Mouse (Mus musculus) intestine, embryonic 15.5 days (tissue): ENCODE results near the gene Rgs6. TPM values are rescaled to one million over a fixed set of nuclear protein-coding genes. Genes with fewer than 3 reads are reported as not detected.

Experiments
- ATAC-seq: fragments of 200-750 bp; cut with Nextera tagmentation; 2 replicates; pipeline ENCODE4 v1.8.0; 2017; ENCODE audit warnings: moderate TSS enrichment, moderate library complexity
- H3K27ac ChIP-seq: fragments of 300-500 bp; sonication (generic); 2 replicates; pipeline ENCODE4 v1.5.1; 2015; ENCODE audit warnings: mild to moderate bottlenecking, inconsistent platforms
- H3K27me3 ChIP-seq: fragments of 300-500 bp; sonication (generic); replicated peaks from 2 replicates; pipeline ENCODE4 v1.6.1; 2015; ENCODE audit warnings: inconsistent platforms
- H3K36me3 ChIP-seq: fragments of 300-500 bp; sonication (generic); 2 replicates; pipeline ENCODE4 v1.6.1; 2015; ENCODE audit warnings: inconsistent platforms
- H3K4me1 ChIP-seq: fragments of 300-500 bp; sonication (generic); replicated peaks from 2 replicates; pipeline ENCODE4 v1.6.1; 2015; ENCODE audit warnings: inconsistent platforms
- H3K4me2 ChIP-seq: fragments of 300-500 bp; sonication (generic); replicated peaks from 2 replicates; pipeline ENCODE4 v1.6.1; 2015; ENCODE audit warnings: mild to moderate bottlenecking, inconsistent platforms
- H3K4me3 ChIP-seq: fragments of 300-500 bp; sonication (generic); replicated peaks from 2 replicates; pipeline ENCODE4 v1.5.1; 2015; ENCODE audit warnings: inconsistent platforms
- H3K9ac ChIP-seq: fragments of 300-500 bp; sonication (generic); 2 replicates; pipeline ENCODE4 v1.6.1; 2015; ENCODE audit warnings: inconsistent platforms
- H3K9me3 ChIP-seq: fragments of 300-500 bp; sonication (generic); 2 replicates; pipeline ENCODE4 v1.6.1; 2016; ENCODE audit warnings: inconsistent platforms
- WGBS: fragments of 180-500 bp; shearing (Covaris S2); methylation state at CpG from one replicate; pipeline ENCODE4 v1.1.7; 2015; 5-methylcytosine and 5-hydroxymethylcytosine counted together
- polyA plus RNA-seq: library from polyadenylated mRNA; unstranded; fragments of >200 nt; fragmentation: Nextera tagmentation; extraction: Ambion mirVana; gene quantifications from 2 replicates; pipeline ENCODE4 v1.2.1, GENCODE M21; 2015

Gene Rgs6
- polyA plus RNA-seq, 1 experiment from 2014 or later, result 1.9 TPM

DNA sequence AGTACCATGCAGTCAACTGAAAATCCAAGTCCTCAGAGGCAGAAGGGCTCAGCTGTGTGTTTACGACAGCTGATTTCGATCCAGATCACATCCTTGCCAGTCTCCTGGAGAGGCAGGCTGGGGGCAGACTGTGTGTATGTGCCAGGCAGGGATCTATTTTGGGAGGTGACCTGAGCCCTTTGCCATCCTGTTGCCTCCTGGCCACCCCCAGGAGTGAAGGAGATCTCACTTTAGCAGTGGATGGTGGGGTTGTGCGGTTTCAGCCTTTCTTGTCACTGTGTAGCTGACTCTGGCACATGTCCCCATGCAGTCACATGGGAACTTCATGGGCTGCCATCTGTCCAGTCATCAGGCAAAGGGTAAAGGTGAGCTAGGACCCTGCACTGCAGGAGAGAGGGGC is 557.0 kb downstream of the Rgs6 start:
- H3K27me3 ChIP-seq, result no peaks in the 10 kb centered on the region
- no peak overlapping the region for H3K27ac ChIP-seq
- no peak for ATAC-seq
- H3K4me1 ChIP-seq, result no peaks in the 10 kb centered on the region
- 77% methylated on average over 3 of the region's 3 CpGs for WGBS
- no peaks in the 10 kb centered on the region for H3K36me3 ChIP-seq
- H3K9ac ChIP-seq, result no peak overlapping the region
- H3K4me2 ChIP-seq, result no peak overlapping the region
- H3K9me3 ChIP-seq, result no peaks in the 10 kb centered on the region
- H3K4me3 ChIP-seq, result no peak overlapping the region

GRCm38 (mm10) chr12:83145902-83146301 is 557.8 kb downstream of the Rgs6 start:
- ATAC-seq, result no peak
- Histone ChIP-seq H3K27ac (no peak overlapping the region), H3K4me2 (no peak overlapping the region), H3K4me1 (no peaks in the 10 kb centered on the region), H3K9me3 (no peaks in the 10 kb centered on the region), H3K27me3 (no peaks in the 10 kb centered on the region), H3K36me3 (no peaks in the 10 kb centered on the region), H3K4me3 (no peak overlapping the region), H3K9ac (no peak overlapping the region)
- 73% methylated on average over 3 of the region's 3 CpGs for WGBS

DNA sequence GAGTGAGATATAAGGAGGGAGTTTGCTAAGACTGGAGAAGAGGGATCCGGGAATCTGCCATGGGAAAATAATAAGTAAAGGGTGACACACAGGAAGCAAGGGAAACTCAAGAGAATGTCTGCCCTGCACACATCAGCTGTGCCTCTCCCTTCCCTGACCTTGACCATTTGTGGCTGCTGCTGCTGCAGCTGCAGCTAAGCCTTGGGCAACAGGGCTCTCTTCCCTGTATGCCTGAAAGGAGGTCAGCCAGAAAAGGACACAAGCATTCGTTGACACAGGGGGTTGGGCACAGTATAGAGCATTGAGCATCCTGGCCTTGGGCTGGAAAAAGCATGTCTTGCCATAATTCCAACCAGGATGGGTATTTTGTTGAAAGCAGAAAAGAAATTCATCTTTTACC is 558.8 kb downstream of the Rgs6 start:
- H3K4me2 ChIP-seq, result no peak overlapping the region
- WGBS, result 66% methylated on average over 2 of the region's 2 CpGs
- no peak overlapping the region for H3K4me3 ChIP-seq
- H3K36me3 ChIP-seq, result no peaks in the 10 kb centered on the region
- no peak for ATAC-seq
- H3K27me3 ChIP-seq, result no peaks in the 10 kb centered on the region
- H3K4me1 ChIP-seq, result no peaks in the 10 kb centered on the region
- no peak overlapping the region for H3K27ac ChIP-seq
- H3K9ac ChIP-seq, result no peak overlapping the region
- H3K9me3 ChIP-seq, result no peaks in the 10 kb centered on the region

DNA sequence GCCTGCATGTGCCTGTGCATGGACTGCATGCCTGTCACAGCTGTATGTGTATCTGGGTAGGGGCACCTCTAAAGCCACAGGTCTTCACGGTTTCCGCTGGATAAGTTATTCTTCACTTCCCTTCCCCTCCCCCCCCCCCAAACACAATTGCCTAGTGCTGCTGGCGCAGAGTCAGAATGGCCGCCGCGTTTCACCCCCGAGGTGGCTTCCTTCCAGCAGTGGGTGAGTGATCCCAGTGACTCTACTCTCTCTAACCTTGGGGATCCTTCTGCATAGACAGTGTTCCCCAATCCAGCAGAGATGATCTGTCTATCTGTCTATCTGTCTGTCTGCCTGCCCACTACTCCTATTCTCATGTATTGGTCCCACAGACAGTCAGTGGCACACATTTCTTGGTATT is 561.9 kb downstream of the Rgs6 start:
- 71% methylated on average over 7 of the region's 7 CpGs for WGBS
- H3K27ac ChIP-seq, result no peak overlapping the region

GRCm38 (mm10) chr12:83150813-83151212 is 562.7 kb downstream of the Rgs6 start:
- H3K4me1 ChIP-seq, result no peaks in the 10 kb centered on the region
- 84% methylated on average over 9 of the region's 9 CpGs for WGBS
- H3K27ac ChIP-seq, result no peak overlapping the region

More for the DNA sequence above, 561.9 kb downstream of the Rgs6 start:
- Histone ChIP-seq H3K4me2 (no peak overlapping the region), H3K4me1 (no peaks in the 10 kb centered on the region), H3K36me3 (no peaks in the 10 kb centered on the region), H3K9ac (no peak overlapping the region), H3K4me3 (no peak overlapping the region), H3K9me3 (no peaks in the 10 kb centered on the region), H3K27me3 (no peaks in the 10 kb centered on the region)
- no peak for ATAC-seq

GRCm38 (mm10) chr12:83151474-83151873 is 563.4 kb downstream of the Rgs6 start:
- no peaks in the 10 kb centered on the region for H3K9me3 ChIP-seq
- WGBS, result 72% methylated on average over 2 of the region's 2 CpGs
- H3K27ac ChIP-seq, result no peak overlapping the region
- H3K36me3 ChIP-seq, result no peaks in the 10 kb centered on the region
- H3K9ac ChIP-seq, result no peak overlapping the region
- no peak overlapping the region for H3K4me3 ChIP-seq
- ATAC-seq, result no peak
- no peaks in the 10 kb centered on the region for H3K27me3 ChIP-seq
- H3K4me2 ChIP-seq, result no peak overlapping the region
- H3K4me1 ChIP-seq, result no peaks in the 10 kb centered on the region

More at GRCm38 (mm10) chr12:83150813-83151212, 562.7 kb downstream of the Rgs6 start:
- no peaks in the 10 kb centered on the region for H3K27me3 ChIP-seq
- H3K4me3 ChIP-seq, result no peak overlapping the region
- H3K36me3 ChIP-seq, result no peaks in the 10 kb centered on the region
- no peak overlapping the region for H3K9ac ChIP-seq
- ATAC-seq, result no peak
- no peaks in the 10 kb centered on the region for H3K9me3 ChIP-seq
- no peak overlapping the region for H3K4me2 ChIP-seq

- Histone ChIP-seq H3K27me3 (no peaks in the 10 kb centered on the region), H3K9me3 (no peaks in the 10 kb centered on the region), H3K4me3 (no peak overlapping the region), H3K27ac (no peak overlapping the region), H3K4me1 (no peaks in the 10 kb centered on the region), H3K36me3 (no peaks in the 10 kb centered on the region), H3K4me2 (no peak overlapping the region), H3K9ac (no peak overlapping the region)
- WGBS, result 85% methylated on average over 2 of the region's 2 CpGs
- no peak for ATAC-seq
These were observed 572.1 kb downstream of the Rgs6 start for GRCm38 (mm10) chr12:83160211-83160610.

- H3K4me1 ChIP-seq, result no peaks in the 10 kb centered on the region
- whole genome bisulfite sequencing, result 77% methylated on average over 4 of the region's 4 CpGs
- H3K9ac ChIP-seq, result no peak overlapping the region
- H3K27ac ChIP-seq, result no peak overlapping the region
- H3K27me3 ChIP-seq, result no peaks in the 10 kb centered on the region
- no peaks in the 10 kb centered on the region for H3K9me3 ChIP-seq
- H3K36me3 ChIP-seq, result no peaks in the 10 kb centered on the region
- ATAC-seq, result no peak
- H3K4me3 ChIP-seq, result no peak overlapping the region
- no peak overlapping the region for H3K4me2 ChIP-seq
These were observed 572.6 kb downstream of the Rgs6 start for GRCm38 (mm10) chr12:83160700-83161099.

DNA sequence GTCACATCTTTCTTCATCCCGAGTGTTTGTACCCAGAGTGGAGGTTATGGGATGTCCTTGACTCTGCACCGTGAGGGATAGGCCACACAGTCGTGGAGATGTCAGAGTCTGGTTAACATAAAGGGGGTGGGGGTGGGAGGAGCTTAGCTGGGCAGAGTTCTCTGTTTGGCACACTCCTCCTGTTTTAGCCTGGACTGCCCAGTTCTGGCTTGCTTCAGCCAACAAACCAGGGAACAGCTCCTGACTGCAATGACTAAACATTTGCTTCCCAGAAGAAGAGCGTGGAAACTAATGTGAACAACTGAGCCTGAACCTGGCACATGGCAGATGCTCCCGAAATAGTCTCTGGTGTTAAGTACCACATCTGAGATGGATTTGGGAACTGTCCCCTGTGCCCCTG is 575.6 kb downstream of the Rgs6 start:
- no peak overlapping the region for H3K4me3 ChIP-seq
- no peaks in the 10 kb centered on the region for H3K36me3 ChIP-seq
- H3K4me2 ChIP-seq, result no peak overlapping the region
- no peaks in the 10 kb centered on the region for H3K4me1 ChIP-seq
- ATAC-seq, result peak; percentile 53
- WGBS, result 31% methylated on average over 5 of the region's 5 CpGs
- no peak overlapping the region for H3K9ac ChIP-seq
- H3K9me3 ChIP-seq, result no peaks in the 10 kb centered on the region
- H3K27me3 ChIP-seq, result no peaks in the 10 kb centered on the region
- H3K27ac ChIP-seq, result no peak overlapping the region

- no peak overlapping the region for H3K9ac ChIP-seq
- WGBS, result 33% methylated on average over 1 of the region's 1 CpGs
- no peaks in the 10 kb centered on the region for H3K27me3 ChIP-seq
- H3K36me3 ChIP-seq, result no peaks in the 10 kb centered on the region
- no peaks in the 10 kb centered on the region for H3K9me3 ChIP-seq
- no peak overlapping the region for H3K4me3 ChIP-seq
- H3K27ac ChIP-seq, result no peak overlapping the region
- ATAC-seq, result no peak
- H3K4me2 ChIP-seq, result no peak overlapping the region
- no peaks in the 10 kb centered on the region; the same call in 1 of the 2 replicates for H3K4me1 ChIP-seq
These were observed 577.0 kb downstream of the Rgs6 start for GRCm38 (mm10) chr12:83165058-83165457.

- ATAC-seq, result no peak
- 76% methylated on average over 6 of the region's 6 CpGs for WGBS
- H3K4me1 ChIP-seq, result no peaks in the 10 kb centered on the region; the same call in 1 of the 2 replicates
These were observed 580.2 kb downstream of the Rgs6 start for GRCm38 (mm10) chr12:83168310-83168709.

DNA sequence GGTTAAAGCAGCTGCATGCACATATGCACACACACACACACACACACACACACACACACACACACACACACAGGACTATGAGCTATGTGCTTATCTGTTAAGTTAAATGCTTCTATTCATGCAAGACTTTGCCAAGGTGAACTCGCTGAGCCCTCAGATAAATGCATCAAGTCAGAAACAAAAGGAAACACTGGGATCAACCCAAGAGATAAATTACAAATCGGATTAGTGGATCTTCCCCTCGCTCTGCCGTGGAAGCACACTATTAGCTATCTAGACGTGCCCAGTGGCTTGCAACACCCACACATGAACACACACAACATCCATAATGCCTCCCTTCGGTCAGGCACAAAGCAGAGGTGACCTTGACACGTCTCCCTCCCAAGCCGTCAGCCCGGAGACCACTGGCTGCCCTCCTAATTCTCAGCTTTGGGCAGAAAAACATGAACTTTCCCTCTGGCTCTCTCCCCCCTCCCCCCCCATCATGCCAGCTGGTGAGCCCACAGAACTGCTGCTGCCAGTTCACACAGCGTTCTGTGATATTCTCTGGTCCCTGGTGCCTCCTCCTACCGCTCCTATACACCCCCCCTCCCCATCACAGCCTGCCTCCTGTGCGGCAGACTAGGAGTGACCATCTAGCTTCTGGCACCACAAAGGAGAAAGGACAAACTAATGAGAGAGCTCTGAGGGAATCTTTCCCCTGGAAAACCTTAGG is 581.6 kb downstream of the Rgs6 start:
- H3K9ac ChIP-seq, result no peak overlapping the region
- no peak overlapping the region for H3K4me2 ChIP-seq
- no peaks in the 10 kb centered on the region for H3K27me3 ChIP-seq
- no peaks in the 10 kb centered on the region for H3K36me3 ChIP-seq
- H3K9me3 ChIP-seq, result no peaks in the 10 kb centered on the region
- WGBS, result 33% methylated on average over 12 of the region's 12 CpGs
- no peak overlapping the region for H3K27ac ChIP-seq
- no peak overlapping the region for H3K4me3 ChIP-seq
- H3K4me1 ChIP-seq, result no peaks in the 10 kb centered on the region; the same call in 1 of the 2 replicates
- ATAC-seq, result no peak

More at GRCm38 (mm10) chr12:83168310-83168709, 580.2 kb downstream of the Rgs6 start:
- Histone ChIP-seq H3K36me3 (no peaks in the 10 kb centered on the region), H3K9me3 (no peaks in the 10 kb centered on the region), H3K27ac (no peak overlapping the region), H3K27me3 (no peaks in the 10 kb centered on the region), H3K4me2 (no peak overlapping the region), H3K9ac (no peak overlapping the region), H3K4me3 (no peak overlapping the region)

GRCm38 (mm10) chr12:83178770-83179169 is 590.7 kb downstream of the Rgs6 start:
- 55% methylated on average over 2 of the region's 2 CpGs for WGBS
- no peak overlapping the region for H3K27ac ChIP-seq
- H3K4me3 ChIP-seq, result no peak overlapping the region
- H3K36me3 ChIP-seq, result no peaks in the 10 kb centered on the region
- H3K9ac ChIP-seq, result no peak overlapping the region
- no peaks in the 10 kb centered on the region for H3K27me3 ChIP-seq
- no peak for ATAC-seq
- H3K4me1 ChIP-seq, result no peaks in the 10 kb centered on the region
- H3K4me2 ChIP-seq, result no peak overlapping the region
- no peaks in the 10 kb centered on the region for H3K9me3 ChIP-seq
